Mouse (Mus musculus): ENCODE measurements around the gene Ivl. TPM values are rescaled to one million over a fixed set of nuclear protein-coding genes. Genes with fewer than 3 reads are reported as not detected.

Ivl gene
- polyA plus RNA-seq, 1 experiment from 2014 or later = 0.74 TPM

DNA sequence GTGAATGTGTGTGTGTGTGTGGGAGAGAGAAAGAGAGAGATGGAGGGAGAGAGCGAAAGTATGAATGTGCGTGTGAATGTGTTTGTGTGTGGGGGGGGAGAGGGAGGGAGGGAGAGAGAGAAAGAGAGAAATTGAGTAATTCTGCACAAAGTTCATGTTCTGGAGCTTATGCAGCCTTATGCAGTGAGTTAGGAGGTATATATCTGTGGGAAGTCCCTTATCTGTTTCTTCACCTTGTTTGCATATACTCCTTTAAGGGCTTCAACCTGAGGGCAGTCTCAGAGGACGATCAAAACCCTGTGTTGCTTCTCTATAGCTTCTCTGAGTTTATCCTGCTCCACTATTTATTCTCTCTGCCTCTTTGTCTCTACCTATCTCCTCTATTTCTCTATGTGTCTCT is 13.7 kb upstream of the Ivl start:
- ATAC-seq (ENCODE audit: low FRiP score, low TSS enrichment) = no peak
- Histone ChIP-seq H3K4me3 (ENCODE audit: low read length) (no peak overlapping the region), H3K27me3 (ENCODE audit: control insufficient read depth, insufficient read depth, low read length) (no peaks in the 10 kb centered on the region), H3K27ac (ENCODE audit: low read depth, low read length) (no peak overlapping the region), H3K9ac (ENCODE audit: low read depth, low read length) (no peak overlapping the region), H3K36me3 (ENCODE audit: control insufficient read depth, insufficient read depth, low read length) (no peaks in the 10 kb centered on the region), H3K4me2 (replicated peaks; ENCODE audit: low read depth, low read length) (no peak overlapping the region), H3K9me3 (ENCODE audit: control insufficient read depth, low read length) (no peaks in the 10 kb centered on the region), H3K4me1 (ENCODE audit: control insufficient read depth, insufficient read depth, low read length) (no peaks in the 10 kb centered on the region)
- WGBS = 78% methylated on average over 3 of the region's 3 CpGs

DNA sequence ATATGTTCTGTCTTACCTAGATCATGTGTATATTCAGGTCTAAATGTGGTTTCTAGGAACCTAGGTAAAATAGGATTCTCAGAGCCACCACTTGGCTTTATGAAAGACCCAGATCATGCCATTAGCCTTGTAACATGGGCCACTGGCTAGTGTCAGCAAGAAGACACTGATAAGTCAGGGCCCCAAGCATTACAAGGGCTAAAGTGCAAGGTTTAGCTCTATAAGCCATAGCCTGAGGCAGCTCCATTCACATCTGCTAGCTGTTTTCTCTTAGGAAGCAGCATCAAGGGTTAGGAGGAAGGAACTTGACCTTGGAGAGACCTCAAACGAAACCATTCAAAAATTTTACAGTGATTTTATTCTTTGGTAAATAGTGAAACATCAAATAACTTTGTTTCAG is 11.5 kb upstream of the Ivl start:
- H3K27me3 ChIP-seq (ENCODE audit: control insufficient read depth, insufficient read depth, low read length) = no peaks in the 10 kb centered on the region
- ATAC-seq (ENCODE audit: low FRiP score, low TSS enrichment) = no peak
- no peak overlapping the region for H3K4me2 ChIP-seq (replicated peaks; ENCODE audit: low read depth, low read length)
- no peaks in the 10 kb centered on the region for H3K9me3 ChIP-seq (ENCODE audit: control insufficient read depth, low read length)
- 59% methylated on average over 1 of the region's 1 CpGs for WGBS
- no peak overlapping the region for H3K9ac ChIP-seq (ENCODE audit: low read depth, low read length)
- H3K27ac ChIP-seq (ENCODE audit: low read depth, low read length) = no peak overlapping the region
- no peaks in the 10 kb centered on the region for H3K36me3 ChIP-seq (ENCODE audit: control insufficient read depth, insufficient read depth, low read length)
- H3K4me1 ChIP-seq (ENCODE audit: control insufficient read depth, insufficient read depth, low read length) = no peaks in the 10 kb centered on the region
- H3K4me3 ChIP-seq (ENCODE audit: low read length) = no peak overlapping the region

DNA sequence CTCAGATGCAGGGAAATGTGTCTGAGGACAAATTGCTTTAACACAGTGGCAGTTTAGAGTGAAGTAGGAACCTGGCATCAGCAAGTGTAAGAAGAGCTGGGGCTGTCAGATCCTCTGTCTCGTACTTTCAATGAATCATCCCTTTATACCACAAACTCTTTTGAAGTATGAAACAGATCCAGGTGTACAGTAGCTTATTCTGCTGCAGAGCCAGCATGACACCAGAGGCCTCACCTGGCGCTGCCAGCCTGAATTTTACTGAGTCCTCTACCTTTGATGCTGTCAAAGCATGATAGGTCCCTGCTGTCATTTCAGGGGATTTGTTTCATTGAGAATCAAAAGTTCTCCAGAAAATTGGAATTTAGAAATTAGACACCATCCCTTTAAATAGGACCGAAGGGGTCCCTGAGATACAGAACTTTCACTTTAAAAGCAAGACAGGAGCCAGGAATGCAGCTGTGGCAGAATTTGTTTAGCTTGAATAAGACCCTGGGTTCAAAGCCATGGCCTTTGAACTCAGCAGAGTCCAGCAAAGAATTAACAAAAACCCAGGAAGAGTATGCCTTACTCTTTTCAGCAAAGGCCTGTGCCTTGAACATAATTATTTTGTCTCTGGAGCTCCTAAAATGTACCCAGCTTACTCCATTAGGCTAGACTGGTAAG is 9.8 kb upstream of the Ivl start:
- no peak overlapping the region for H3K27ac ChIP-seq (ENCODE audit: low read depth, low read length)
- H3K4me1 ChIP-seq (ENCODE audit: control insufficient read depth, insufficient read depth, low read length) = no peaks in the 10 kb centered on the region
- no peak overlapping the region for H3K4me2 ChIP-seq (replicated peaks; ENCODE audit: low read depth, low read length)
- no peaks in the 10 kb centered on the region for H3K36me3 ChIP-seq (ENCODE audit: control insufficient read depth, insufficient read depth, low read length)
- 65% methylated on average over 3 of the region's 3 CpGs for WGBS
- no peak overlapping the region for H3K4me3 ChIP-seq (ENCODE audit: low read length)
- H3K27me3 ChIP-seq (ENCODE audit: control insufficient read depth, insufficient read depth, low read length) = no peaks in the 10 kb centered on the region
- no peaks in the 10 kb centered on the region for H3K9me3 ChIP-seq (ENCODE audit: control insufficient read depth, low read length)
- ATAC-seq (ENCODE audit: low FRiP score, low TSS enrichment) = no peak
- H3K9ac ChIP-seq (ENCODE audit: low read depth, low read length) = no peak overlapping the region

DNA sequence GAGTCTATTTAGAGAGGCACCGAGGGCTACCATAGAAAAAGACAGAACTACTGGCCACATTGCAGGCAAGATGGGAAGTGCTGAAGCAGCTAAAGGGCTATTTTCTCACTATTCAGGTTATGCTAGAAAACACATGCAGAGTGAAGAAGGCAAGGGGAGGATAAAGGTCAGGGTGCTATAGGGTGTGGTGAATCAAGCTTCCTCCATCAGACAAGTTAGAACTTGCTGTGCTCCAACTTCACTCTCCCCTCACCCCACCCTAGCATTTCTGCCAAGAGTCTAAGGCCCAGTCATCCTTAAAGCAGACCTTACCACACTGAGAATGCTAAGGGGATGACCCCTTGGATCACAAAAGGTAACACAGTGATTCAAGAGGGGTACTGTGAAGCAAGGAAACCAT is 6.0 kb upstream of the Ivl start:
- H3K4me1 ChIP-seq (ENCODE audit: control insufficient read depth, insufficient read depth, low read length) = no peaks in the 10 kb centered on the region
- H3K27ac ChIP-seq (ENCODE audit: low read depth, low read length) = no peak overlapping the region
- H3K27me3 ChIP-seq (ENCODE audit: control insufficient read depth, insufficient read depth, low read length) = no peaks in the 10 kb centered on the region
- no peaks in the 10 kb centered on the region for H3K9me3 ChIP-seq (ENCODE audit: control insufficient read depth, low read length)
- no peaks in the 10 kb centered on the region for H3K36me3 ChIP-seq (ENCODE audit: control insufficient read depth, insufficient read depth, low read length)
- no peak overlapping the region for H3K4me3 ChIP-seq (ENCODE audit: low read length)
- no peak overlapping the region for H3K9ac ChIP-seq (ENCODE audit: low read depth, low read length)
- no peak for ATAC-seq (ENCODE audit: low FRiP score, low TSS enrichment)
- H3K4me2 ChIP-seq (replicated peaks; ENCODE audit: low read depth, low read length) = no peak overlapping the region
- 83% methylated on average over 1 of the region's 1 CpGs for WGBS

DNA sequence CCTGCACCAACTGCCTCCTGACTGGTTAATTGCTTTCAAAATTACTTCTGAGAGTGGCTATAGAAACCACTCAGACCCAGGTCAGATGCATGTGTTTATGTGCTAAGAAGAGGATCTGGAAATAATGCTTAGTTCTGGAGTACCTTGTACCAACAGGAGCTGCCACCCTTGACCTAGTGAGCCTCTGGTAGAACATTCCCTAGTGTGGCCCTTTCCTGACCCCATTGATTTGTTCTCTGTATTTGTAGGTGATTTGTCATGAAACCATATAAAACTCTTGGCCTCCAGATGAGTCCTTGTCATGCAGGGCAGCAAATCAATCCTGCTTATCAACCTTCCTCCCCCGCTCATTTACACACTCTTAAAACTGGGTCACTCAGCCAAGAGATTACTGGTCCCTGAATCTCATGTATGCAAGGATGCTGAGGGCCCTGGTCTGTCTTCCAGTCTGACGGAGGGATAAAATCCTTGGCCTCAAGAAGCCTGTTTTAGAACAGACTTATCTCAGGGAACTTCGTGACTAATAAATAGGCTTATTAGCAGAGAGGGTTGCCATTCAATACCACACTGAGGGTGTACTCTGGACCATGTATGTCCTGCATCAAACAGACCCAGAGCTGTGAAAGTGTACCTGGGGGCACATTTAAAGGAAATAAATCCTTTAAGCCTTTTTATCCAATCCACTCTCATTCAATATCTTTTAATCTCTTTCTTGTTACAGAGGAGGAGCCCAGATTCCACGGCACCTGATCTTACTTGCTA is 5.3 kb upstream of the Ivl start:
- Histone ChIP-seq H3K9ac (ENCODE audit: low read depth, low read length) (no peak overlapping the region), H3K4me2 (replicated peaks; ENCODE audit: low read depth, low read length) (no peak overlapping the region), H3K27ac (ENCODE audit: low read depth, low read length) (no peak overlapping the region), H3K36me3 (ENCODE audit: control insufficient read depth, insufficient read depth, low read length) (no peaks in the 10 kb centered on the region), H3K4me1 (ENCODE audit: control insufficient read depth, insufficient read depth, low read length) (no peaks in the 10 kb centered on the region), H3K9me3 (ENCODE audit: control insufficient read depth, low read length) (no peaks in the 10 kb centered on the region), H3K27me3 (ENCODE audit: control insufficient read depth, insufficient read depth, low read length) (no peaks in the 10 kb centered on the region), H3K4me3 (ENCODE audit: low read length) (no peak overlapping the region)
- ATAC-seq (ENCODE audit: low FRiP score, low TSS enrichment) = no peak
- 67% methylated on average over 4 of the region's 4 CpGs for WGBS

DNA sequence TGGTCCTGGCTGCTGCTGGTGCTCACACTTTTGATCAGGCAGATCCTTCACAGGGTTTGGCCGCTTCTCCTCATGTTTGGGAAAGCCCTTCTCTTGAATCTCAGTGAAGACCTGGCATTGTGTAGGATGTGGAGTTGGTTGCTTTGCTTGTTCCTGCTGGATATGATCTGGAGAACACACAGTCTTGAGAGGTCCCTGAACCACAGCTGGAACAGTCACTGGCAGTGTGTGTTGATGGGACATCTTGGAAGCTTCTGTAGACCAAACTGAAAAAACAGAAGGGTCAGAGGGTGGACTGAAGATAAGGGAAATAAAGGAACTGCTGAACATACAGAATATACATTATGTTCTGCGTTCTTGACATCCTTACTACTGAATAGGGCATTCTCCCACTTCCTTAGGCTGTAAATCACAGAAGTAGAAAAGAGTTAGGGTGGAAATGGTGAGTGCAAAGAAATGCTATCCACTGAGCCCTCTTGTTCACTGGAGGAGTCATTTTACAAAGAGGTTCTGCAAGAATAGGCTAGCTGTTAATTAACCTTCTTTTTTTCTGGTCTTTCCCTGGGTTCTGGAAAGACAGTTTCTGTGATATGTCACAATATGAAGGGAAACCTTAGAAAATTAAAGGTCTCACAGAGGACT is 900 bp downstream of the Ivl start:
- WGBS = 28% methylated on average over 2 of the region's 2 CpGs
- Histone ChIP-seq H3K4me3 (ENCODE audit: low read length) (no peak overlapping the region), H3K27me3 (ENCODE audit: control insufficient read depth, insufficient read depth, low read length) (no peaks in the 10 kb centered on the region), H3K27ac (ENCODE audit: low read depth, low read length) (no peak overlapping the region), H3K9me3 (ENCODE audit: control insufficient read depth, low read length) (no peaks in the 10 kb centered on the region), H3K4me2 (replicated peaks; ENCODE audit: low read depth, low read length) (no peak overlapping the region), H3K9ac (ENCODE audit: low read depth, low read length) (no peak overlapping the region), H3K4me1 (ENCODE audit: control insufficient read depth, insufficient read depth, low read length) (peaks cover 17% of the 10 kb centered on the region), H3K36me3 (ENCODE audit: control insufficient read depth, insufficient read depth, low read length) (no peaks in the 10 kb centered on the region)
- peak; percentile 82; the same call in 1 of the 2 replicates for ATAC-seq (ENCODE audit: low FRiP score, low TSS enrichment)

DNA sequence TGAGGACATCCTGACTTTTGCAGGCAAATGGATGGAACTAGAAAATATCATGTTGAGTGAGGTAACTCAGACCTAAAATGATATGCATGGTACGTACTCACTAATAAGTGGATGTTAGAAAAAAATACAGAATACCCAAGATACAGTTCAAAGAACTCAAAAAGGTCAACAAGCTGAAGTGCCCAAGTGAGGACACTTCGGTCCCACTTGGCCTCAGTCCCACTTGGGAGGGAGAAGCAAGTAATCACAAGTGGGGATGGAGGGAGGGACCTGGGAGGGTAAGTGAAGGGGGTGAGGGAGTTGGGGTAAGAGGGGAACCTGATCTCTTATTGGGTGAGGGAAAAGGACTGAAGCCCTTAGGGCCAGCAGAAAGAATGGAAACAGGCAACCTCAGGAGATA is 4.8 kb downstream of the Ivl start:
- H3K4me1 ChIP-seq (ENCODE audit: control insufficient read depth, insufficient read depth, low read length) = peaks cover 17% of the 10 kb centered on the region
- H3K4me2 ChIP-seq (replicated peaks; ENCODE audit: low read depth, low read length) = no peak overlapping the region
- H3K36me3 ChIP-seq (ENCODE audit: control insufficient read depth, insufficient read depth, low read length) = no peaks in the 10 kb centered on the region
- no peak overlapping the region for H3K9ac ChIP-seq (ENCODE audit: low read depth, low read length)
- no peak overlapping the region for H3K27ac ChIP-seq (ENCODE audit: low read depth, low read length)
- H3K9me3 ChIP-seq (ENCODE audit: control insufficient read depth, low read length) = no peaks in the 10 kb centered on the region
- ATAC-seq (ENCODE audit: low FRiP score, low TSS enrichment) = no peak
- 89% methylated on average over 2 of the region's 2 CpGs for WGBS
- no peaks in the 10 kb centered on the region for H3K27me3 ChIP-seq (ENCODE audit: control insufficient read depth, insufficient read depth, low read length)
- no peak overlapping the region for H3K4me3 ChIP-seq (ENCODE audit: low read length)

DNA sequence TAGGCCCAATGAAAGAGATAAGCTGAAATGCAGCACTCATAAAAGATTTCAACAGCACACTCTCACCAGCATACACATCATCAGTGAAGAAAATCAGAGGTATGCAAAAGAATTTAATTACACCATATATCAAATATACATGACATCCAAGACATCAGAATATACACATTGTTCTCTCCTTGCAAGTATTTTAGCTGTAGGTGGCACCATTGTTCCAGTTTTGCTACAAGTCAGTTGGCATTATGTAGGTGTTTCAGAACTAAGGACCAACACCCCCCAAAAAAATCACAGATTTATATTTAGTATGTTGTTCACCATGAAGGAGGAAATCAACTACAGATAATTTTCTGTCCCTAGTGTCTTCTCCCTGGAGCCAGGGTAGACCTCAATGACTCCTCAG is 8.1 kb downstream of the Ivl start:
- Histone ChIP-seq H3K4me3 (ENCODE audit: low read length) (no peak overlapping the region), H3K9me3 (ENCODE audit: control insufficient read depth, low read length) (no peaks in the 10 kb centered on the region), H3K27me3 (ENCODE audit: control insufficient read depth, insufficient read depth, low read length) (no peaks in the 10 kb centered on the region), H3K4me2 (replicated peaks; ENCODE audit: low read depth, low read length) (no peak overlapping the region), H3K4me1 (ENCODE audit: control insufficient read depth, insufficient read depth, low read length) (no peaks in the 10 kb centered on the region), H3K9ac (ENCODE audit: low read depth, low read length) (no peak overlapping the region), H3K27ac (ENCODE audit: low read depth, low read length) (no peak overlapping the region), H3K36me3 (ENCODE audit: control insufficient read depth, insufficient read depth, low read length) (no peaks in the 10 kb centered on the region)
- no peak for ATAC-seq (ENCODE audit: low FRiP score, low TSS enrichment)

DNA sequence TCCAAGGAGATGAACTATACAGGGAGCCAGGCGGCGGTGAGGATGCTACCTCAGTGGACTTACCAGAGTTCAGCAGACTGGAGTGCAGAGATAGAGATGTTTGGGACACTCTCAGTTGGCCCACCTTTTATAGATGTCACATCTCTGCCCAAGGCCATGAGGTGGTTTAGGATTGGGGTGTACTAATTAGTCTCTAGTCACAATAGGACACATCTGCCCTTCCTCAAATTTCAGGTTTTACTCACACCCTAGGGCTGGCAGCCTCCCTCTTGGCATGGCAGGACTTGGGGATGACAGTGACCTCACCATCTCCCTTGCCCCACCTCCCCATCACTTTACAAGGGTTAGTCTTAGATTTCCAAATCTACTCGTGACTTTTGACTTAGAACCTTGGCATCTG is 39.1 kb downstream of the Ivl start, which contains the start of gene 2310046K23Rik:
Gene 2310046K23Rik (minus strand): TSS at position 101 of the 400 bp plus-strand sequence.
- Histone ChIP-seq H3K27ac (ENCODE audit: low read depth, low read length) (no peak within 1 kb of the TSS), H3K4me1 (ENCODE audit: control insufficient read depth, insufficient read depth, low read length) (no peaks in the 10 kb centered on the region), H3K4me2 (replicated peaks; ENCODE audit: low read depth, low read length) (no peak within 1 kb of the TSS), H3K9ac (ENCODE audit: low read depth, low read length) (no peak within 1 kb of the TSS), H3K36me3 (ENCODE audit: control insufficient read depth, insufficient read depth, low read length) (no peaks in the 10 kb centered on the region), H3K27me3 (ENCODE audit: control insufficient read depth, insufficient read depth, low read length) (no peaks in the 10 kb centered on the region), H3K9me3 (ENCODE audit: control insufficient read depth, low read length) (no peaks in the 10 kb centered on the region), H3K4me3 (ENCODE audit: low read length) (no peak within 1 kb of the TSS)
- no peak for ATAC-seq (ENCODE audit: low FRiP score, low TSS enrichment)
- 90% methylated on average over 3 of the region's 3 CpGs for WGBS

All from kidney, embryonic 14.5 days (tissue).